Mouse (Mus musculus) left cerebral cortex, adult 18-20 months (tissue): ENCODE data around the gene L3mbtl4. TPM values are rescaled to one million over a fixed set of nuclear protein-coding genes. Genes with fewer than 3 reads are reported as not detected.

Experiments
- DNase-seq, 2 experiments: peaks; one replicate each; pipeline ENCODE4 v3.0.0; 2021 to 2022; ENCODE audit warnings: low spot score in 2 of 2, mixed read lengths in 1 of 2
- total RNA-seq, 2 experiments: library from RNA; stranded (reverse); gene quantifications; 2 replicates each; pipeline ENCODE4 v1.2.3; 2021

Gene L3mbtl4
- total RNA-seq, 2 experiments from 2014 or later = 1.9 to 2.0 TPM

- peak; percentile 5 to 28 for DNase-seq
Measured at GRCm38 (mm10) chr17:68631396-68631795, 357.8 kb downstream of the L3mbtl4 start.

- no peak for DNase-seq
Measured at GRCm38 (mm10) chr17:68640187-68640586, 366.6 kb downstream of the L3mbtl4 start.

- DNase-seq = peak in 1 of 2 experiments; percentile 4
Measured at GRCm38 (mm10) chr17:68642521-68643088, 369.0 kb downstream of the L3mbtl4 start.

GRCm38 (mm10) chr17:68666528-68666927 lies 392.9 kb downstream of the L3mbtl4 start:
- no peak for DNase-seq

- no peak for DNase-seq
Measured at GRCm38 (mm10) chr17:68672088-68672504, 398.5 kb downstream of the L3mbtl4 start.

GRCm38 (mm10) chr17:68710701-68711100 lies 437.1 kb downstream of the L3mbtl4 start:
- peak in 1 of 2 experiments; percentile 9 for DNase-seq

GRCm38 (mm10) chr17:68711350-68711749 lies 437.8 kb downstream of the L3mbtl4 start:
- no peak for DNase-seq

GRCm38 (mm10) chr17:68748296-68748695 lies 474.7 kb downstream of the L3mbtl4 start:
- no peak for DNase-seq

GRCm38 (mm10) chr17:68750513-68750912 lies 476.9 kb downstream of the L3mbtl4 start:
- no peak for DNase-seq

- DNase-seq = peak; percentile 53 to 64
Measured at GRCm38 (mm10) chr17:68753112-68753511, 479.5 kb downstream of the L3mbtl4 start.

GRCm38 (mm10) chr17:68754789-68755188 lies 481.2 kb downstream of the L3mbtl4 start:
- DNase-seq = peak; percentile 26 to 50

GRCm38 (mm10) chr17:68758428-68758827 lies 484.8 kb downstream of the L3mbtl4 start:
- peak in 1 of 2 experiments; percentile 43 for DNase-seq

GRCm38 (mm10) chr17:68758936-68759335 lies 485.3 kb downstream of the L3mbtl4 start:
- DNase-seq = peak in 1 of 2 experiments; percentile 31

GRCm38 (mm10) chr17:68759978-68760377 lies 486.4 kb downstream of the L3mbtl4 start:
- DNase-seq = no peak

GRCm38 (mm10) chr17:68764329-68764880 lies 490.8 kb downstream of the L3mbtl4 start:
- DNase-seq = no peak

GRCm38 (mm10) chr17:68769561-68769960 lies 496.0 kb downstream of the L3mbtl4 start:
- DNase-seq = no peak

GRCm38 (mm10) chr17:68771046-68771750 lies 497.6 kb downstream of the L3mbtl4 start:
- no peak for DNase-seq

- no peak for DNase-seq
Measured at GRCm38 (mm10) chr17:68793741-68794140, 520.1 kb downstream of the L3mbtl4 start.

- DNase-seq = no peak
Measured at GRCm38 (mm10) chr17:68826323-68826722, 552.7 kb downstream of the L3mbtl4 start, which contains the start of gene Tmem200c. TSS of gene Tmem200c (plus strand) at chr17:68826623.
